ENCODE assay signal across 11 mouse cellular contexts in the genomic region with DNA sequence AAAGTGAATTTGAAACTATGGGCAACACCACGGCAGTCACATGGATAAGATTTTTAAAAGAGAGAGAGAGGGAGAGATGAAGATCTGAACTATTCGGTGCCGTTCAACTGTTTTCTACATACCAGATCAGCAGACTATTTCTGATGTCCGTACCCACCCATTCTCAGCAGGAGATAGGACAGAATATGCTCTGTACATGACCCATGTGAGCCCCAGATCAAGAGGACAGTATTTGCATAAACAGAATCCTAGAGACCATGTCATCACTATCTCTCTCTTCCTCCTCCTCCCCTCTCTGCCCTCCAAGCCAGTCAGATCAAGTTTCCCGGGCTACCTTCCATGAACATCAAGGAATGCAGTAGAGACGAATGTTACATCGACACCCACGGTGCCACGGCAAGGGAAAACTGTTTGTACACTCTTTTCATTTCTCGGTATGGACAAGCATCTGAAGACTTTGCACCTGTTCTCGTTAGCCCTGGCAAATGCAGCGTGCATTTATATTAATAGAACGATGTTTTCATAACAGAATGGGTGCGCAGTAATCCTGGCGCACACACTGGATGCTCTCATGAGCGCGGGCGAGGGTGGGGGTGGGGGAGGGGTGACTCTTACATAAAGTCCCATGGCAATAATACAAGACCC.
DNase-seq lines count a peak whose midpoint lies in the region; ATAC-seq and TF ChIP-seq lines count a peak whose summit lies in the region.
"Had no signal": no experiment of that assay in that cellular context is flagged by ENCODE, and none has a peak within 500 bp of the region (broad histone marks: within the 10 kb centered on the region; RNA-seq: fewer than 3 reads in every experiment).

No protein-coding gene starts in this region.

- H3K27me3 ChIP-seq in heart, embryonic 13.5 days (replicated peaks), result no peaks in the 10 kb centered on the region
- H3K27me3 ChIP-seq in heart, embryonic 11.5 days (ENCODE audit: control insufficient read depth, insufficient read depth, low read length), result no peaks in the 10 kb centered on the region
- H3K27me3 ChIP-seq in CH12.LX (replicated peaks), result no peaks in the 10 kb centered on the region
- H3K27me3 ChIP-seq: embryonic facial prominence, embryonic 15.5 days; limb, embryonic 12.5 days had no signal

- H3K4me2 ChIP-seq in heart, embryonic 13.5 days, result peak overlapping the region; percentile 21
- H3K4me2 ChIP-seq in heart, embryonic 11.5 days, result no peak overlapping the region
- H3K4me2 ChIP-seq in CH12.LX (ENCODE audit: insufficient read depth, low read depth, poor library complexity, severe bottlenecking), result peak overlapping the region; percentile 15; the same call in 1 of the 2 replicates
- H3K4me2 ChIP-seq: embryonic facial prominence, embryonic 15.5 days; limb, embryonic 12.5 days had no signal

- no peak overlapping the region for H3K4me3 ChIP-seq in heart, embryonic 13.5 days
- H3K4me3 ChIP-seq in heart, embryonic 11.5 days (ENCODE audit: low read depth, low read length), result no peak overlapping the region
- peak overlapping the region in 1 of 3 experiments; percentile 14 for H3K4me3 ChIP-seq in CH12.LX (replicated peaks in 1 of 3; ENCODE audit: low read depth in 2 of 3, low read length in 2 of 3, poor library complexity in 1 of 3)
- H3K4me3 ChIP-seq: embryonic facial prominence, embryonic 15.5 days; limb, embryonic 12.5 days had no signal

- no peaks in the 10 kb centered on the region for H3K79me2 ChIP-seq in CH12.LX (replicated peaks; ENCODE audit: control insufficient read depth, extremely low read depth, insufficient read depth, poor library complexity, severe bottlenecking)

- TF ChIP-seq CTCF in CH12.LX (conservative IDR thresholded peaks at IDR 0.05 in 1 of 2, IDR thresholded peaks at IDR 0.05 in 1 of 2; ENCODE audit: low read depth in 2 of 2, low read length in 2 of 2), result no peak

- no peaks in the 10 kb centered on the region for H3K36me3 ChIP-seq in heart, embryonic 13.5 days
- H3K36me3 ChIP-seq in heart, embryonic 11.5 days (ENCODE audit: control insufficient read depth, insufficient read depth, low read length), result no peaks in the 10 kb centered on the region
- no peaks in the 10 kb centered on the region for H3K36me3 ChIP-seq in CH12.LX (replicated peaks in 1 of 2; ENCODE audit: control insufficient read depth in 1 of 2, insufficient read depth in 1 of 2, low read length in 1 of 2)
- H3K36me3 ChIP-seq: embryonic facial prominence, embryonic 15.5 days; limb, embryonic 12.5 days had no signal

- no peaks in the 10 kb centered on the region for H3K9me3 ChIP-seq in heart, embryonic 13.5 days
- H3K9me3 ChIP-seq in heart, embryonic 11.5 days (replicated peaks; ENCODE audit: control insufficient read depth, low read length), result no peaks in the 10 kb centered on the region
- no peaks in the 10 kb centered on the region for H3K9me3 ChIP-seq in CH12.LX (replicated peaks; ENCODE audit: low read length)
- H3K9me3 ChIP-seq: embryonic facial prominence, embryonic 15.5 days; limb, embryonic 12.5 days had no signal

- no peak overlapping the region for H3K9ac ChIP-seq in heart, embryonic 13.5 days
- no peak overlapping the region for H3K9ac ChIP-seq in heart, embryonic 11.5 days (ENCODE audit: low read depth, low read length)
- H3K9ac ChIP-seq in CH12.LX (ENCODE audit: insufficient read depth, low read depth), result no peak overlapping the region
- H3K9ac ChIP-seq: embryonic facial prominence, embryonic 15.5 days; limb, embryonic 12.5 days had no signal

- WGBS in heart, embryonic 13.5 days, result 66% methylated on average over 18 of the region's 18 CpGs
- WGBS in heart, embryonic 11.5 days (ENCODE audit: insufficient replicate concordance), result 75% methylated on average over 18 of the region's 18 CpGs

- ATAC-seq in heart, embryonic 13.5 days (ENCODE audit: extremely low read depth, insufficient number of reproducible peaks, low FRiP score, low TSS enrichment), result no peak
- no peak for ATAC-seq in heart, embryonic 11.5 days (replicated peaks; ENCODE audit: insufficient number of reproducible peaks, low FRiP score, low TSS enrichment)

- no peak for TF ChIP-seq POLR2A in CH12.LX (IDR thresholded peaks at IDR 0.05; ENCODE audit: low read depth, low read length)

- no peak for TF ChIP-seq EP300 in CH12.LX (IDR thresholded peaks at IDR 0.05; ENCODE audit: low read length)

- in situ Hi-C loops in CH12.LX (cut with MboI; ENCODE audit: low pct_ligation_motif_present, low pct_unique_long_range_greater_than_20kb, low sequenced_read_pairs), result loop anchor here (25.0 kb wide), 1 partner anchor 472 kb away; no protein-coding TSS in a partner anchor

- H3K4me1 ChIP-seq in heart, embryonic 13.5 days, result peaks cover 21% of the 10 kb centered on the region
- H3K4me1 ChIP-seq in heart, embryonic 11.5 days (ENCODE audit: control insufficient read depth, insufficient read depth, low read length), result no peaks in the 10 kb centered on the region
- H3K4me1 ChIP-seq in CH12.LX (ENCODE audit: control insufficient read depth in 1 of 2, insufficient read depth in 2 of 2), result 0 out of 4 replicates have a peak, but pooled peaks cover 0 to 2% of the 10 kb centered on the region in 2 experiments

- dilution Hi-C loops in CH12.LX (cut with MboI; ENCODE audit: extremely low pct_ligation_motif_present, extremely low pct_unique_long_range_greater_than_20kb, low sequenced_read_pairs), result no loop called here

- H3K27ac ChIP-seq in heart, embryonic 13.5 days (replicated peaks), result no peak overlapping the region
- no peak overlapping the region for H3K27ac ChIP-seq in heart, embryonic 11.5 days (ENCODE audit: low read depth, low read length)
- H3K27ac ChIP-seq in CH12.LX (ENCODE audit: insufficient read depth, low read depth), result no peak overlapping the region
- H3K27ac ChIP-seq: embryonic facial prominence, embryonic 15.5 days; limb, embryonic 12.5 days had no signal

- TF ChIP-seq RAD21 in CH12.LX (IDR thresholded peaks at IDR 0.05; ENCODE audit: low read depth, low read length), result no peak

- DNase-seq in CH12.LX (ENCODE audit: extremely low read depth), result no peak
- peak; percentile 4 to 23 for DNase-seq in cerebellum, postnatal 36 days
- peak; percentile 10 for DNase-seq in layer of hippocampus, adult 9-11 months
- DNase-seq in kidney, postnatal 36 days, result no peak
- DNase-seq in adrenal gland, adult 2 months, result no peak
- no peak for DNase-seq in testis, postnatal 14 days (ENCODE audit: low spot score)
- DNase-seq: lung, postnatal 10 days had no signal

TF ChIP-seq in CH12.LX, 34 proteins besides CTCF, POLR2A, EP300 and RAD21:
- no peak for TF ChIP-seq CHD1 (IDR thresholded peaks at IDR 0.05; ENCODE audit: low read depth, low read length)
- TF ChIP-seq USF1 (IDR thresholded peaks at IDR 0.05; ENCODE audit: low read depth, low read length), result no peak
- TF ChIP-seq CHD2 (IDR thresholded peaks at IDR 0.05; ENCODE audit: low read length), result no peak
- no peak for TF ChIP-seq NRF1 (IDR thresholded peaks at IDR 0.05; ENCODE audit: low read depth, low read length)

Comparison
In these comparisons a context has a peak if more than half of its experiments do, and no peak if none do; other contexts are left out.
1. DNase-seq: peak in cerebellum, postnatal 36 days (2 of 2) and layer of hippocampus, adult 9-11 months (single experiment); none in CH12.LX (single experiment), kidney, postnatal 36 days (0 of 2), adrenal gland, adult 2 months (single experiment) and testis, postnatal 14 days (single experiment).